Mouse (Mus musculus): ENCODE measurements around the gene Cntnap1. TPM values are rescaled to one million over a fixed set of nuclear protein-coding genes. Genes with fewer than 3 reads are reported as not detected.

Gene Cntnap1
- polyA plus RNA-seq, 1 experiment from 2014 or later = 0.09 TPM

DNA sequence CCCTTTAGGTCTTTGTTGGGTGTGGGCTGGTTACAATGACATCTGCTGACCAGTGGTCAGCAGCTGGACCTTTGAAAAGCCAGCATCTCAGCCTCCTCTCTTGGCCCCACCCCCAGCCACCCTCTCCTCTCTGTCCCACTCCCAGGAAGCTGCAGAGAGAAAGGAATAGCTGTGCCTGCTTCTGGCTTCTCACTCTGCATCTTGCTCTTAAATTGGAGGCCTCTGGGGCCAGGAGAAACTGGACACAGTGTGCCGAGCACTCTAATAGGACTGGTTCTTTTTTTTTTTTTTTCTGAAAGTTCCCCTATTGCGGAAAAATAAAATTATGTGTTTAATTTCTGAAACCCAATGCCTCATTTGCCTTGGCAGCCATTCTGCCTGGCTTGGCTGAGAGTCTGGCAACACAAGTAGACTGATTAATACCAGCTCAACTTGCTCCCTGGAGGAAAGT lies 59.8 kb downstream of the Cntnap1 start:
- H3K9me3 ChIP-seq (replicated peaks) = no peaks in the 10 kb centered on the region
- H3K36me3 ChIP-seq = no peaks in the 10 kb centered on the region
- no peaks in the 10 kb centered on the region for H3K27me3 ChIP-seq (ENCODE audit: low read depth, poor library complexity, severe bottlenecking)
- peak overlapping the region; percentile 83 for H3K27ac ChIP-seq
- H3K4me3 ChIP-seq = no peak overlapping the region
- peaks cover 48% of the 10 kb centered on the region for H3K4me1 ChIP-seq
- DNase-seq (ENCODE audit: low spot score) = no peak
- WGBS = 23% methylated on average over 2 of the region's 2 CpGs

DNA sequence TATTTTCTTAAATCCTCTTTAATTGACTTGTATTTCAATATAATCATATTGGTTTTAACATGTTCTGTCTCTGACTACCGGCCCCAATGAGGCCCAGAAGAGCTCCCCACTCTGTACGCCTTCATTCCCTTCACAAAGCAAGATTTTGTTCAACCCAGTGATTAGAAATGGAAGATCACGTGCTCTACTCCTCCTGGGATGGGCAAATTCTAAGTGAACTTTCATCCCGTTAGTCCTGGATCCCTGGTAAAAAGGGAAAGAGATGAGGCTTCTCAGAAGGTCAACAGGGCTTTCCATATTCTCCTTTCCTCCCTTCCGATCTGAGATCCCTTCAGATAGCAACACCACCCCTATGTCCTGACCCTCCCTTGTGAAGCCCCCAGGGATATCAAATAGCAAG lies 60.2 kb downstream of the Cntnap1 start:
- Histone ChIP-seq H3K27me3 (ENCODE audit: low read depth, poor library complexity, severe bottlenecking) (no peaks in the 10 kb centered on the region), H3K9me3 (replicated peaks) (no peaks in the 10 kb centered on the region), H3K27ac (peak overlapping the region; percentile 83), H3K4me1 (peaks cover 44% of the 10 kb centered on the region), H3K36me3 (no peaks in the 10 kb centered on the region), H3K4me3 (peak overlapping the region; percentile 34)
- 27% methylated on average over 5 of the region's 5 CpGs for WGBS
- DNase-seq (ENCODE audit: low spot score) = no peak

DNA sequence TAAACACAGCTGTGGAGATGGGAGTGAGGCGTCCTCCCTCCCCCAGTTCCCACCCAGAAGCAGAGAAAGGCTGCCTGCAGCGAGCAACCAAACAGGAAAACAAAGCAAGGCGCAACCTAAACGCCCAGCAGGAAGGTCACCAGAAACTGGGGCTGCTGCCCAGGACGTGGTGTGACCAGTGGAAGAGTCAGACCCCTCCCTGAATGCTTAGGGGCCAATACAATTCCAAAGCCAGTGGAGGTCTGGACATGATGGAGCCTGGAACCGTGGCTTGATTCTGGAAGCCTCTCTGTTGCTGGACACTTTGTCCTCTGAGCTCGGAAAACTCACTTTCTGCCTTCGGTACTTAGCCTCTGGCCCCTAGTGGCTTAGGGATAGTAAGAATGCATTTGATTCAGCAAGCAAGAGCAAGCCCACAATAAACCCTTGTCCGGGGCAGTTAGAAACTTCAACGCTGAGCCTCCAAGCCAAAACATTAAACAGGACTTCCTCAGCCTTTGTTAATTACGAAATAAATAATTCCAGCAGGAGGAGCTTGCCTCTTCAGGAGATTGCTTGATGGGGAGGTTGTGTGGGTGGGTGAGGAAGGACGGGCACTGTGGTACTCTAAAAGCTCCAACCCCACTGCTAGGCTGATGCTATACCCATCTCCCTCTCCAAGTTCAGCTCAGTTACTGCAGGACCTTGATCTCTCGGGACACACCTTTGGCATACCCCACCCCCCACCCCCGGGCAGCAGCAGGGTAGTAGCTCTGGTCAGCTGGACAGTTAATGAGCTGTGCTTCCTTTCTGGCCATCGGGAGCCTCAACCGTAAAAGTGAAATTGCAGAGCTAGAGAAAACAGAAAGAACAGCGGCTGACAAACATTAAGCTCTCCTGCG lies 60.9 kb downstream of the Cntnap1 start:
- no peaks in the 10 kb centered on the region for H3K9me3 ChIP-seq (replicated peaks)
- 5% methylated on average over 18 of the region's 18 CpGs for WGBS

DNA sequence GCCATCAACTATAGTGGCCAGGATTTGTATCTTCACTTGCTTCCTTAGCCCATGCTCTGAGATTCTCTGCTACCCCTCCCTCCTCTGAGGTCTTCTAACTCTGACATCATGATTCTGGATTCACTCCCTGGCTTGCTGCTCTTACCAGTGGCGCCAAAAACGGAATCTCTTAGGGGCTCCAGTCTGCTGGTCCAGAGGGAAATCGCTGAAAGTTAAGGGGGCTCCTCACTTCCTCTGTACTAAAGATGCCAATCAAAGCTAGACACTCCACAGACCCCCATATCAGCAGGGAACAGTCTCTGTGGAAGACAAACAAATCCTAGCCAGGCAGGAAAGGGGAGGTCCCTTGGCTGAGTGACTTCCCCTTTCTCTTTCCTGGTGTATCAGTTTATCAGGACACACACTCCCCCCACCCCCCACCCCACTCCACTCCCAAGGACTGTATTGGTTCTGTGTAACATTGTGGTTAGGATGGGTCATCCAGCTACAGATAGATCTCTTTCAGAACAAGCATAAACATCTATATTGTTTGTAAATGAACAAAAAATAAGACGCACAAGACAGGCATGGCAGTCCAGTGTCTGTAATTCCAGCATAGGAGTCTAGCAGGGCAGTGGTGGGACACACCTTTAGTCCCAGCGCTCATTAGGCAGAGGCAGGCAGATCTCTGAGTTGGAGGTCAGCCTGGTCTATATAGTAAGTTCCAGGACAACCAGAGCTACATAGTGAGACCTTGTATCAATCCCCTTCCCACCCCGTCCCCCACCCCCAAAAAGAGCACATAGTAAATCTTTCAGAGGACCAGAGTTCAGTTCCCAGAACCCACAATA lies 61.9 kb downstream of the Cntnap1 start:
- H3K4me3 ChIP-seq = peak overlapping the region; percentile 34
- H3K36me3 ChIP-seq = no peaks in the 10 kb centered on the region
- peaks cover 35% of the 10 kb centered on the region for H3K4me1 ChIP-seq
- peak overlapping the region; percentile 83 for H3K27ac ChIP-seq
- H3K27me3 ChIP-seq (ENCODE audit: low read depth, poor library complexity, severe bottlenecking) = no peaks in the 10 kb centered on the region
- no peak for DNase-seq (ENCODE audit: low spot score)
- WGBS = 50% methylated on average over 6 of the region's 6 CpGs
- no peaks in the 10 kb centered on the region for H3K9me3 ChIP-seq (replicated peaks)

More for the DNA sequence above, 60.9 kb downstream of the Cntnap1 start:
- H3K27me3 ChIP-seq (ENCODE audit: low read depth, poor library complexity, severe bottlenecking) = no peaks in the 10 kb centered on the region
- peak overlapping the region; percentile 34 for H3K4me3 ChIP-seq
- H3K4me1 ChIP-seq = peaks cover 38% of the 10 kb centered on the region
- DNase-seq (ENCODE audit: low spot score) = peak; percentile 56
- no peaks in the 10 kb centered on the region for H3K36me3 ChIP-seq
- H3K27ac ChIP-seq = peak overlapping the region; percentile 83

DNA sequence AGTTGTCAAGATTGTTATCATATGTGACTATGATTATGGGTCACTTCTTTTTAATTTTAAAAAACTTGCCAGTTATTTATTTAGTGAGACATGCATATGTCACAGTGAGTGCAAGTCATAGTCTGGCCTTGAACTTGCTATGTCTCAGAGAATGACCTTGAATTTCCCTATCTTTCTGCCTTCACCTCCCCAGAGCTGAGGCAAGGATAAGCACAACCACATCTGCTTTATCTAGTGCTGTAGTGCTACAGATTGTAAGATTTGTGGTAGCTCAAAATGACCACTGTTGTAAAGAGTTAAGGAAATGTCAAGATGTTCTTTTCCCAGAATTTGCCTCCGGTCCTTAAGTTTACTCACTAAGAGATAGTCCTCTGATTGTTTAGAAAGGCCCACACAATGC lies 62.9 kb downstream of the Cntnap1 start:
- Histone ChIP-seq H3K27me3 (ENCODE audit: low read depth, poor library complexity, severe bottlenecking) (no peaks in the 10 kb centered on the region), H3K4me3 (no peak overlapping the region), H3K4me1 (peaks cover 44% of the 10 kb centered on the region), H3K27ac (no peak overlapping the region), H3K9me3 (replicated peaks) (no peaks in the 10 kb centered on the region), H3K36me3 (no peaks in the 10 kb centered on the region)
- WGBS = 91% methylated on average over 1 of the region's 1 CpGs
- no peak for DNase-seq (ENCODE audit: low spot score)

DNA sequence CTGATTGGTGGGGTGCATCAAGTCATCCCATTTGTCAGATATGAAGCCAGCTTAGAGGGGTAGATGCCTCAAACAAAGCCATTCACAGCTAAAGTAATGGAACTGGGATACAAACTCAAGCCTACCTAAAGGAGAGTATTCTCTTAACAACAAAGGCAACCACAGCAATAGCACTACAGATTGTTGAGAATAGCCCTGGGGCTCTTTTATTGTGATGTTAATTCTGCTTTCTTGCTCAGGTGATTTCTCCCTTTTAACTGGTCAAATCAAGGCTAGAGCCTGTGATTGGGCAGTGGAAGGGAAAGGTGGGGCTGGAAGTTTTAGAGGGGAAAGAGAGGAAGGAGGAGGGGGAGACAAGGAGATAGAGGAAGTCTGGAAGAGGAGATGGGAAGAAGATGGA lies 63.8 kb downstream of the Cntnap1 start:
- H3K27me3 ChIP-seq (ENCODE audit: low read depth, poor library complexity, severe bottlenecking) = no peaks in the 10 kb centered on the region
- peaks cover 47% of the 10 kb centered on the region for H3K4me1 ChIP-seq
- no peak overlapping the region for H3K27ac ChIP-seq
- no peak overlapping the region for H3K4me3 ChIP-seq
- DNase-seq (ENCODE audit: low spot score) = no peak
- H3K9me3 ChIP-seq (replicated peaks) = no peaks in the 10 kb centered on the region
- no peaks in the 10 kb centered on the region for H3K36me3 ChIP-seq

DNA sequence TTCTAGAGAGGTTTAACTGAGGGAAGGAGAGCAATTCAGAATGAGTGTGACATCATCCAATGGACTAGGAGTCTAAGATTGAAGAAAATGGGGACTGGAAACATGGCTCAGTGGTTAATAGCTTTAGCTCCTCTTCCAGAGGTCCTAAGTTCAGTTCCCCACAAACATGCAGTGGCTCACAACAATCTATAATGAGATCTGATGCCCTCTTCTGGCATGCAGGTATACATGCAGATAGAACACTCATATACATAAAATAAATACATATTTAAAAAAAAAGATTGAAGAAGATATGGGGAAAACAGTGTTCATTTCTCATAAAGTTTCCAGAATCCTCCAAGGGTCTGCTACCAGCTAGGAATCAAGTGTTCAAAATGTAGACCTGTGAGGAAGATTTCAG lies 65.1 kb downstream of the Cntnap1 start:
- H3K4me1 ChIP-seq = peaks cover 34% of the 10 kb centered on the region
- DNase-seq (ENCODE audit: low spot score) = no peak
- no peak overlapping the region for H3K27ac ChIP-seq
- H3K9me3 ChIP-seq (replicated peaks) = no peaks in the 10 kb centered on the region
- no peaks in the 10 kb centered on the region for H3K27me3 ChIP-seq (ENCODE audit: low read depth, poor library complexity, severe bottlenecking)
- no peaks in the 10 kb centered on the region for H3K36me3 ChIP-seq
- H3K4me3 ChIP-seq = no peak overlapping the region

DNA sequence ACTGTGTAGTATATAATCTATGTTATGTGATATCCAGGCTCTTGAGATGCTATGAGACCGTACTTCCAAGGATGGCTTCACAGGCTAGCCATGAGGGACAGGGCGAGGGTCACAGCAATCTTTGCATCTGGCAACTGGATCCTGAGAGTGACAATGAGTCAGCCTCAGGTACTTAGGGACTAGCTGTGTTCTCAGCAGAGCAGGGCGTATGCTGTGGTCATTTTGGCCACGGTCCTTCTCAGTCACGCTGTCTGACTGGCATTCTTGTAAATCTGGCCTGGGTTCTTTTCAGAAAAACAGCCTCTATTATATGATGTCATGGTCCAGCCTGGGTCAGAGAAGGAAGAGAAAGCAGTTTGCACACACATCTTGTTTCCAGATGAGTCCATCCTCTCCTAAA lies 66.5 kb downstream of the Cntnap1 start:
- Histone ChIP-seq H3K27me3 (ENCODE audit: low read depth, poor library complexity, severe bottlenecking) (no peaks in the 10 kb centered on the region), H3K9me3 (replicated peaks) (no peaks in the 10 kb centered on the region), H3K27ac (no peak overlapping the region), H3K4me3 (no peak overlapping the region), H3K4me1 (peaks cover 22% of the 10 kb centered on the region), H3K36me3 (no peaks in the 10 kb centered on the region)
- no peak for DNase-seq (ENCODE audit: low spot score)
- 95% methylated on average over 5 of the region's 5 CpGs for WGBS

DNA sequence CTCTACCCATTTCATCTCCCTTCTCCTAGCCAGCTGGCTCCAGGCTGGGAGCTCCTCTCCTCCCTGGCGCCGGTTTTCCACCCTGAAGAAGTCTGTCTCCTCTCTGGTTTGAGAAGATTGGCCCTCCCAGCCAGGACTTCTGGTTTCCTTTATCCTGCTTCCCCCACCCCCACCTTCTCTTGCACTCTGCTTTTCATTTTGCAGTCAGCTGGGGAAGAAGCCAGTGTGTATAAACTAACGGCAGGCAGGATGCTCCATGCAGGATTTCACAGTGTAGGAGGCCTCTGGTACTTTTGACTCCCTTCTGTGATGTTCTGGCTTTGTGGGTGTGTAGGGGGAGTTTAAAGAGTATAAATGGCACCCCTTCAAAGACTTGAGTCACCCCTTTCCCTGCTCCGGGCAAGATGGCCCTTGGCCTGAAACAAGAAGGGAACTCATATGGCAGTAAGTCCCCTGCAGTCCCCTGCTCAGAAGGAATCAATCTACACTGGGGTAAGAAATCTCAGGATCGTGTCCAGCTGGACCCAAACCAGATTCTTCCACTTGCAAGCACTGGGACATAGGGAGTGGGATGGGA lies 67.8 kb downstream of the Cntnap1 start:
- no peaks in the 10 kb centered on the region for H3K36me3 ChIP-seq
- peak overlapping the region; percentile 3; the same call in 1 of the 2 replicates for H3K4me3 ChIP-seq
- DNase-seq (ENCODE audit: low spot score) = no peak
- H3K4me1 ChIP-seq = peaks cover 23% of the 10 kb centered on the region
- no peaks in the 10 kb centered on the region for H3K9me3 ChIP-seq (replicated peaks)
- H3K27ac ChIP-seq = peak overlapping the region; percentile 47; the same call in 1 of the 2 replicates
- 0 out of 2 replicates have a peak, but pooled peaks cover 5% of the 10 kb centered on the region for H3K27me3 ChIP-seq (ENCODE audit: low read depth, poor library complexity, severe bottlenecking)
- WGBS = 30% methylated on average over 5 of the region's 5 CpGs

Small RNA genes within 50 kb of the gene (microRNA-seq; reads per million reads assigned to microRNA genes)
- gene Gm27626 = not detected

Other genes starting within 250 kb of the Cntnap1 start
- gene Stat3, start 231.0 kb upstream of the Cntnap1 start, polyA plus RNA-seq (2016; fragmentation: Nextera tagmentation; extraction: Ambion mirVana) = 20.7 and 30.2 TPM in 2 replicates
- 21.9 and 24.6 TPM in 2 replicates for gene Cavin1, start 199.6 kb upstream of the Cntnap1 start, polyA plus RNA-seq (2016; fragmentation: Nextera tagmentation; extraction: Ambion mirVana)
- gene Atp6v0a1, start 161.1 kb upstream of the Cntnap1 start, polyA plus RNA-seq (2016; fragmentation: Nextera tagmentation; extraction: Ambion mirVana) = 28.1 and 30.2 TPM in 2 replicates
- gene Naglu, start 100.5 kb upstream of the Cntnap1 start, polyA plus RNA-seq (2016; fragmentation: Nextera tagmentation; extraction: Ambion mirVana) = 4.9 and 5.9 TPM in 2 replicates
- gene Hsd17b1, start 92.1 kb upstream of the Cntnap1 start, polyA plus RNA-seq (2016; fragmentation: Nextera tagmentation; extraction: Ambion mirVana) = not detected in 2 replicates
- gene Coasy, start 88.0 kb upstream of the Cntnap1 start, polyA plus RNA-seq (2016; fragmentation: Nextera tagmentation; extraction: Ambion mirVana) = 42.3 and 45.3 TPM in 2 replicates
- gene Mlx, start 83.2 kb upstream of the Cntnap1 start, polyA plus RNA-seq (2016; fragmentation: Nextera tagmentation; extraction: Ambion mirVana) = 41.3 and 49.6 TPM in 2 replicates
- 73.1 and 74.0 TPM in 2 replicates for gene Psmc3ip, start 75.1 kb upstream of the Cntnap1 start, polyA plus RNA-seq (2016; fragmentation: Nextera tagmentation; extraction: Ambion mirVana)
- 17.8 and 17.9 TPM in 2 replicates for gene Retreg3, start 50.6 kb upstream of the Cntnap1 start, polyA plus RNA-seq (2016; fragmentation: Nextera tagmentation; extraction: Ambion mirVana)
- gene Tubg1, start 50.6 kb upstream of the Cntnap1 start, polyA plus RNA-seq (2016; fragmentation: Nextera tagmentation; extraction: Ambion mirVana) = 145 and 158 TPM in 2 replicates
- 2.5 and 3.0 TPM in 2 replicates for gene Tubg2, start 14.6 kb upstream of the Cntnap1 start, polyA plus RNA-seq (2016; fragmentation: Nextera tagmentation; extraction: Ambion mirVana)
- gene Plekhh3, start 828 bp downstream of the Cntnap1 start, polyA plus RNA-seq (2016; fragmentation: Nextera tagmentation; extraction: Ambion mirVana) = 1.9 and 3.0 TPM in 2 replicates
- not detected in 2 replicates for gene Ccr10, start 4.9 kb downstream of the Cntnap1 start, polyA plus RNA-seq (2016; fragmentation: Nextera tagmentation; extraction: Ambion mirVana)
- gene Ezh1, start 55.9 kb downstream of the Cntnap1 start, polyA plus RNA-seq (2016; fragmentation: Nextera tagmentation; extraction: Ambion mirVana) = 10.1 and 13.6 TPM in 2 replicates
- 54.2 and 61.5 TPM in 2 replicates for gene Ramp2, start 75.5 kb downstream of the Cntnap1 start, polyA plus RNA-seq (2016; fragmentation: Nextera tagmentation; extraction: Ambion mirVana)
- 118 and 127 TPM in 2 replicates for gene Vps25, start 83.2 kb downstream of the Cntnap1 start, polyA plus RNA-seq (2016; fragmentation: Nextera tagmentation; extraction: Ambion mirVana)
- gene Wnk4, start 90.0 kb downstream of the Cntnap1 start, polyA plus RNA-seq (2016; fragmentation: Nextera tagmentation; extraction: Ambion mirVana) = 4.7 and 6.2 TPM in 2 replicates
- gene Cntd1, start 108.5 kb downstream of the Cntnap1 start, polyA plus RNA-seq (2016; fragmentation: Nextera tagmentation; extraction: Ambion mirVana) = 1.1 TPM in 2 replicates
- 187 and 192 TPM in 2 replicates for gene Coa3, start 108.6 kb downstream of the Cntnap1 start, polyA plus RNA-seq (2016; fragmentation: Nextera tagmentation; extraction: Ambion mirVana)
- 148 TPM in 2 replicates for gene Becn1, start 131.8 kb downstream of the Cntnap1 start, polyA plus RNA-seq (2016; fragmentation: Nextera tagmentation; extraction: Ambion mirVana)
- 210 and 214 TPM in 2 replicates for gene Psme3, start 145.7 kb downstream of the Cntnap1 start, polyA plus RNA-seq (2016; fragmentation: Nextera tagmentation; extraction: Ambion mirVana)
- gene Aoc2, start 154.5 kb downstream of the Cntnap1 start, polyA plus RNA-seq (2016; fragmentation: Nextera tagmentation; extraction: Ambion mirVana) = 2.7 and 2.8 TPM in 2 replicates
- 0.03 TPM in 1 of 2 replicates, not detected in the other for gene Aoc3, start 160.1 kb downstream of the Cntnap1 start, polyA plus RNA-seq (2016; fragmentation: Nextera tagmentation; extraction: Ambion mirVana)
- gene G6pc, start 197.0 kb downstream of the Cntnap1 start, polyA plus RNA-seq (2016; fragmentation: Nextera tagmentation; extraction: Ambion mirVana) = not detected in 2 replicates
- gene Aarsd1, start 247.1 kb downstream of the Cntnap1 start, polyA plus RNA-seq (2016; fragmentation: Nextera tagmentation; extraction: Ambion mirVana) = 106 and 111 TPM in 2 replicates